Mouse (Mus musculus) adrenal gland, adult 8-10 months (tissue): Measurements from ENCODE around the gene Bri3. TPM values are rescaled to one million over a fixed set of nuclear protein-coding genes. Genes with fewer than 3 reads are reported as not detected.

ENCODE experiments used
- DNase-seq: peaks from one replicate; pipeline ENCODE4 v3.0.0; 2022
- total RNA-seq, 4 experiments: library from RNA; stranded (reverse); gene quantifications; 2 replicates each; pipeline ENCODE4 v1.2.4; 2022

The Bri3 gene
- total RNA-seq, 4 experiments from 2014 or later = 101 to 135 (median 118) TPM

DNA sequence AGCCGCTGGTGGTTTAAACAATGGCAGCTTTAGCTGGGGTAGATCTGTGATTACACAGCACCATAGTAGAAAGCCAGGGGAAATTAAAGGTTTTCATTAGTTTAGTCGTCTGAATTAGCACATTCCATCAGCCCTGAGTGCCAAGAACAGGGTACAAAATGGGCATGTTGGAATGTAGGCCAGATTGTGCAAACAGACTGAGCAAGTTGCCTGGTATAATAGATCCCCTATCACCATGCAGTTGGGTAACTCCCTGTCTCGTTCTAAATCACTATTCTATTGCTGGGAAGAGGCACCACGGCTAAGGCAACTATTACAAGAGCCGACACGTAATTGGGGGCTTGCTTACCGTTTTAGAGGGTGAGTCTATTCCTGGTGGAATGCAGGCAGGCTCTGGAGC, 9.5 kb upstream of the Bri3 start:
- no peak for DNase-seq

DNA sequence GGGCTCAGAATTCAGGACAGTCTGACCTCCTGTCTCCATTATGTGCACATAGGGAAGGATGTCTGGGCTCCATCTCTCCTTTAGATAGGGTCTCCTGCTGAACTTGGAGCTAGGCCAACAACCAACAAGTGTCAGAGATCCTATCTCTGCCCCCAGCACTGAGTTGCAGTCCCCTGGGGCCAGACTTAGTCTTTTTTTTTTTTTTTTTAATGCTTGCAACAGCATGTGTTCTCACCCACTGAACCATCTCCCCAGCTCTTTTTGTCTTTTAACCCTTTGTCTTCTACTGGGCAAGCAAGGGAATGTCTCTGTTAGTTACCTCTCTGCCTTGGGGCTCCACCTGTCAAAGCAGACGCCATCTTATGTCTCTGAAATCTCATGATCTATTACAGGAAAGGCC, 5.3 kb upstream of the Bri3 start:
- no peak for DNase-seq

DNA sequence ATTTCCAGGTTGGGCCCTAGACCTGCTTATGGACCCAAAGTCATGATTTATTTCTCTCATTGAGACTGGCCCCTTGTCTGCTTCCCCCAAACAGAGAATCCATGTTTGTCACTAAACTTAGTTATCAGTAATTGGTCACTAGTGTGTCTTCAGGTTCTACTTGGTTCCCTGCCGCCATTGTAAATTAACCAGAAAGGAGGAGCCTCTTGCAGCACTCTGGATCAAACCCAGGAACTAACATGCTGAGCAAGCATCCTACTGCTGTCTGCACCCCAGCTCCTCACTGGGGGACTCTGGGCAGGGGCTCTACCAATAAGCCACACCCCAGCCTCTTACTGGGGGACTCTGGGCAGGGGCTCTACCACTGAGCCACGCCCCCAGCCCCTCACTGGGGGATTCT, 1.4 kb downstream of the Bri3 start:
- no peak for DNase-seq

DNA sequence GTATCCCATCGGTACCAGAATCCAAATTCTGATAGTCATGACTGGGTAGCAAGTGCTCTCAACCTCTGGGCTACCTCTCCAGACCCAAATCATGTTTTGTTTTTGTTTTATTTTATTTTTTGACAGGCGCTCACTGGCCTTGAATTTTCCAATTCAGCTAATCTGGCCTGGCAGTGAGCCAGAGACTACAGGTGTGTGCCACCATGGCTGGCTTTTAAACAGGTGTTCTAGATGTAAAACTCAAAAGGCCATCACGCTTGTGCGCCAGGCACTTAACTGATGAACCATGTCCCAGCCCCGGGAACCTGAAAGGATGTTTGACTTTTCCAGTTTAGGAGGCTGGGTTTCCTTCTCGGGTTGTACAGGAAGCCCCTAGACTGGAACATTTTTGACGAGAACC, 2.4 kb downstream of the Bri3 start:
- no peak for DNase-seq

DNA sequence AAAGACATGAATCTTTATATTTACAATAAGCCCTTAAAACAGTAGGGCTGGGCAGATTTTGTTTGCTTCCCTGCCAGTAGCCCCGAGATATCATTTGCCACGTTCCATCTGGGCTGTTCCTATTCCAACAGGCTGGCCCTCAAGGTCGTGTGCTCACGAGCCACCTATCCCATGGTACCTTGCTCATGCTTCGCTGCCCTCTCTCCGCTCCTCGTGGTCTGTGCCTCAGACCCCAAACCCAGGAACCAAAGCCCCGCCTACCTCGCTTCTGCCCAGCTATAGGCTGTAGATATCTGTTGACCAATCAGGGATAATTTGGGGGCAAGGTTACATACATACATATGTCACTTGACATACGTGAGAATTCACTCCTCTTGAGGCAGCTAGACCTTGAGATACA, 3.1 kb downstream of the Bri3 start:
- no peak for DNase-seq

DNA sequence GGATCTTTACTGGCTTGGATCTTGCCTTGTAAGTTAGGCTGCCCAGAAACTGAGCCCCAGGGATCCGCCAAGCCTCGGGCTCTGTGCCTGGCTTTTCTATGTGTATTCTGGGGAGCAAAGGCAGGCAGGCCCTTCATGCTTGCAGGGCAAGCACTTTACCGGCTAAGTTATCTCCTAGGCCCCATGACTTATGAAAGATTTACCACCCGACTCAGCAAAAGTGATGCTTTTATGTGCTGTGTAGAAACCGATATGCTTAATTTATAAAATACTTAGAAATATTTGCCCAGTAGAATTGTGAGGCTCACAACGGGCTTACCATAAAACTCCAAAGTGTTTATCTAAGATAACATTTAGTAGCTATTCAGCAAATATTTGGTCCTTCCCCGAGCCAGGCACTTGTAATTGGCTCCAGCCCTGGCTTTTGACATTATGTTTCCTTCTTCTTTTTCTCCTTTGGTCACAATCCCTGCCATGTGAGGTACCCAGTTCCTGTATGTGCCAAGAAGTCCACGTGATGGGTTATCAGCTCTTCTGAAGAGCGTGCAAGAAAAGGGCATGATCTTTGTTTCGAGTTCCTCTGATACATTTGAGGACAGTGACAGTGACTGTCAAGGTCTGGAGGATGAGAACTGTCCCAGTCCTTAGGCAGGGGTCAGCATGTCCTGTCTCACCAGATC, 3.8 kb downstream of the Bri3 start:
- DNase-seq = peak; percentile 58

DNA sequence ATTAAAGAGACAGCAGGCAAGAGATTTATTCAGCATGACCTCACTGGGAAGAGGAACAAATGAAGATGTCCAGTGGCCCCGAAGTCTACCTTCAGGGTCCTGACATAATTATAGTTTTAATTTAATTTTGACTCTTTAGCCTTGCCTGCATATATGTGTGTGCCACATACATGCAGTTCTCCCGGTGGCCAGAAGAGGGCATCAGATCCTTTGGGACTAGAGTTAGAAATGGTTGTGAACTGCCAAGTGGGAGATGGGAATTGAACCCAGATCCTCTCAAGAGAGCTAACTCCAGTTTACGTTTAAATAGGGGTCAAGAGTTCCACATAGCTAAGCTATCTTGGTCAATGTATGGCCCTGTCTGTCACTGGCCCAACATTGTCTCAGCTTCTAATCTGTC, 5.6 kb downstream of the Bri3 start:
- DNase-seq = no peak

DNA sequence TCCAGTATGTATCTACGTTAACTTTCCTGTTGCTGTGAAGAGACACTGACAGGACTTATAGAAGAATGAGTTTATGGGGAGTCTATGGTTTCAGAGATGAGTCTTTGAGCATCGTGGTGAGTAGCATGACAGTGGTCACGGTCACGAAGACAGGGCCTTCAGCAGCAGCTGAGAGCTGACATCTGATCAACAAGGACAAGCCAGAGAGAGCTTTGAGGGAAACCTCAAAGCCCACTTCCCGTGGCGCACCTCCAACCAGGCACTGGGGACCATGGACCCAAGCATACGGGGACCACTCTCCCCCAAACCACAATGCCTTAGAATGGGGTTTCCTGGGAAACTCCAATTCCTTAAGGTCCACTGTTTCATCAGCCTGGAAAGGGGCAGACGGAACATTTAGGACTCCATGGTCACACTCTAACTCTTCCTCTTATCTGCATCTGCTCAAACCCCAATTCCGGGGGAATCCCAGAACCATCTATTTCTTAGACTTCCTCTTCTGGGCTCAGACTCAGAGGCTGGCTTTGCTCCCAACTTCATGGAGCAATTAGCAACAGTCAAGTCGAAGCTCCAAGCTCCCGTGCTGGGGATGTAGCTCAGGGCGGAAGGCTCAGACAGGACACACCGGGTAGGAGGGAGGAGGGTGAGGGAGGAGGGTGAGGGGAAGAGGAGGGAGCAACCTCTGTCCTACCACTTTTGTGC, 7.8 kb downstream of the Bri3 start:
- DNase-seq = no peak

DNA sequence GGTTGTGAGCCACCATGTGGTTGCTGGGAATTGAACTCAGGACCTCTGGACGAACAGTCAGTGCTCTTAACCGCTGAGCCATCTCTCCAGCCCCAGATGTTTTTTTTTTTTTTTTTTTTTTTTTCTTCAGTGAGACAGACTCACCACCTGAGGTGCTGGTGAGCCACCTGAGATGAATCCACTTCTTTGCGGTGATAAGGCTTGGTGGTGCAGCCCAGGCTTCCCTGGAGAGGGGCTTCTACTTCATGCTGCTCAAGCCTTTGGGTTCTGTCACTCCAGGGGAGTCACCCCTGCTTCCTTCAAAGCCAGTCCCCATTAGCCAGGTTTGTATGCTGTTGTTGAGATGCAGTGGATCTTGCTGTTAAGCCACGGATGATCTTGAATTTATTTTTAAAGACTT, 9.0 kb downstream of the Bri3 start:
- no peak for DNase-seq

DNA sequence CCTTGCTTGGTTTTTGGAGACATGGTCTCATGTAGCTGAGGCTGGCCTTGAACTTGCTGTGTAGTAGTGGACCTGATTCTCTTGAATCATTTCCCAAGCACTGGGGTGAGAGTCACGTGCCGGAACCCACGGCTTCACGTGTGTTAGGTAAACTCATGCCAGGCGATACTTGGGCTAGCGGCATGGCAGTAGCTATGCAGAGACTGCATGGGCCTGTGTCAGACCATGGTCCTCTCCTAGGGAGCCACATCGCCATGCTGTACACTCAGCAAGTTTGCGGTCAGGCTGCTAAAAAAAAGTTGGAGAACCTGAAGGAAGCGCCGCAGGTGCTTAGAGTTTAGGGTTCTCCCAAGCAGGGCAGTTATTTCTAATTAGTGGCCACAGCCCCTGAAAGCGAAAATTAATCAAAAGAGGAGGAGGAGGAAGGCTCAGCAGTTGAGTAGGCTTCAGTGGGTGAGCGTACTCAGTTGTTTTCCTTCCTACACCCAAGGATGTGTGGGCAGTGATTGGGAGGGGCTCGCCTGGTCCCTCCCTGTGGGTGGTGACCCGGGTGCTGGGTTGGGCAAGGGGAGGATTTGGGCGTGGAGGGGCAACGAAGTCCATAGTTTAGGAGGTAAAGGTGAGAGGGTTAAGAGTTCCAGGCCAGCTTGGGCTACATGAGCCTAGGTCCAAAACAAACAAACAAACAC, 10.0 kb downstream of the Bri3 start:
- peak; percentile 82 for DNase-seq

DNA sequence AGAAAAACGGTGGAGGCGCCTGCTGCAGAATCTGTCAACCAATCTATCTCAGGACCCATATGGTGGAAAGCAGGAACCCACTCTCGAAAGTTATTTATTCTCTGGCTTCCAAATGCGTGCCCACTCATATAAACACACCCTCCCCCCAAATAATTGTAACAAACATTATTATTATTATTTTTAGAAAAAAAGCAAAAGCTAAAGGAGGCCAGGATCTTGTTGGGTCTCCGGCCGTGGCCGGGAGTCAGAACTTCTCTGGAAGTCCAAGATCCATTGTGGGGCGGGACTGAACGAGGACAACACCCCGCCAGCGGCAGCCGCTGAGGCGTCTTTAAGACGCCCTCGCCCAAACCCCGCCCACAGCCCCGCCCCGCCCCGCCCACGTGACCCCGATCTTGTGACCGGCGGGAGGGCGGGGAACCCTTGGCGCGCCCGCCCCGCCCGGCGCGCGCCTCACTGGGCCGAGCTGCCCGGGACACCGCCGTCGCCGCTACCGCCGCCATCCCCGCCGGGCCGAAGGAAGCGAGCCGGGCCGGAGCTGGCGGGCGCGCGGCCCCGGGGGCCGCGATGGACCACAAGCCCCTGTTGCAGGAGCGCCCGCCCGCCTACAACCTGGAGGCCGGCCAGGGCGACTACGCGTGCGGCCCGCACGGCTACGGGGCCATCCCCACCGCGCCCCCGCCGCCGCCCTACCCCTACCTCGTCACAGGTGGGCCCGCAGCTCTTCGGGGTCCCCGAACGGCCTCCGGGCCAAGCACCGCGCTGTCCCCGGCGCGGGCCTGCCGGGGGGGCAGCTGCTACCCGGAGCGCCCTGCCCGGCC, 10.8 kb downstream of the Bri3 start:
- peak; percentile 85 for DNase-seq

DNA sequence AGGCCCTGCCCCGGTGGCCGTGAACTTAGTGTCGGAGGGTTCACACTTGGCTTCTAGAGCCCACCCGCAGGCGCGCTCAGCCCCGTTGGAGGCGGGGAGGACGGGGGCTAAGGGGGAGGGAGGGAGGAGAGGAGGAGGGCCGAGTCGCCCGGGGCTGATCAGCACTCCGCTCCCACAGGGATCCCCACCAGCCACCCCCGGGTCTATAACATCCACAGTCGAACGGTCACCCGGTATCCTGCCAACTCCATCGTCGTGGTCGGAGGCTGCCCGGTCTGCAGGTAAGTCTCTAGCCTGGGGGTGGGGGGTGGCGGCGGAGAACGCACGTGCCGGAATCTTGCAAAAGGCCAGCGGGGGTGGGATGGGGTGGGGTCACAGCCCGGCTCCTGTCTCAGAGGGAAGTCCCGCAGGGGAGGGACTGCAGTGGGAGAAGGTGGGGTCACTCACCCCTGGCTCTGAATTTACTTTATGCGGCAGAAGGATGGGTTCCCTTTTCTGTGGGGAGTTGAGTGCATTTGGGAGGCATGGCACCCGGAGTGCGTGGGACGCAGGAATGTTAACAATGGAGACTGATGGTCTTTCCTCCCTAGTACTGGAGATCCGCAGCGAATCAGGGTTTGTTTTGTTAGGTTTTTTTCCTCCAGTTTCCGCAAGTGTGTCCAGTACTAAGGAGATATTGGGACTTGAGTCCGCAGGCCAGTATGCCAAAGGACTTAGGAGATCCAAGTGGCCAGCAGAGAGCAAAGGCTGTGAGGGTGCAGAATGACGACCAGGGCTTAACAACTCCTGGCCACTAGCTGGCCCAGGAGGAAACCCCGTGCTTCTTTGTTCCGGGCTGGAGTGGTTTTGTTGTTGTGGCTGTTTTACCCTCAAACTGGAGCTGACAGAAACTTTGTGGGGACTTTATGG, 11.6 kb downstream of the Bri3 start:
- peak; percentile 51 for DNase-seq

DNA sequence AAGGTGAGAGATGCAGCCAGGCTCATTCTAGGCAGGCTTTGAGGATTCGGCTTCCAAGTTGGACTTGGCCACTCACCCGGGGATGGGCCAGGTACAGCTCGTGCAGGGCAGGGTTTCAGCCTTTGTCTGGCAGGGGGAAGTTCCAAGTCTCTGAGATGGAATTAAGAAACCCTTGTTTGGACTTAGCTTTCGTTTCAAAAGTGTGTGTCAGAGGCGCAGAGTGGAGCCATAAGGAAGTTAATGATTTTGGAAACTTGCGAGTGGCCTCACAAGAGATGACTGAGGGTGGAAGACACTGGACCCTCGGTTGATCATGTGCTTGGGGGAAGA, 12.3 kb downstream of the Bri3 start:
- DNase-seq = no peak

DNA sequence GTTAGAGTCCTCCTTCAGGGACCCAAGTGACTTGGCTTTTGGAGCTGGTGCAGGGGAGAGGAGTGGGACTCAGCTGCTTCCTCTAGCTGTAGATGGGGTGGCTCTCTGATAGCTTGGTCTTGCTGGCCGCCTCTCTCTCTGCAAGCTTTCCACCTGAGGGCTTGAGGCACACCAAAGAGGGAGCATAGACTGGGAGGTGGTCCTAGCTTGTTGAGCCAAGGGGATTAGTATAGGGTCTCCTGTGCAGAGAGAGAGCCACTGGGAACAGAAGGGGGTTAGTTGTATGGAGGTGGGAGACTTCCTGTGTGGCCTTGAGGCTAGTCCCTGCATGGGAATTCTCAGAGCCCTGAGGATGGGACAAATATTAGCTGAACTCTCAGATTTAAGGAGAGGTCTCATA, 12.7 kb downstream of the Bri3 start:
- no peak for DNase-seq

DNA sequence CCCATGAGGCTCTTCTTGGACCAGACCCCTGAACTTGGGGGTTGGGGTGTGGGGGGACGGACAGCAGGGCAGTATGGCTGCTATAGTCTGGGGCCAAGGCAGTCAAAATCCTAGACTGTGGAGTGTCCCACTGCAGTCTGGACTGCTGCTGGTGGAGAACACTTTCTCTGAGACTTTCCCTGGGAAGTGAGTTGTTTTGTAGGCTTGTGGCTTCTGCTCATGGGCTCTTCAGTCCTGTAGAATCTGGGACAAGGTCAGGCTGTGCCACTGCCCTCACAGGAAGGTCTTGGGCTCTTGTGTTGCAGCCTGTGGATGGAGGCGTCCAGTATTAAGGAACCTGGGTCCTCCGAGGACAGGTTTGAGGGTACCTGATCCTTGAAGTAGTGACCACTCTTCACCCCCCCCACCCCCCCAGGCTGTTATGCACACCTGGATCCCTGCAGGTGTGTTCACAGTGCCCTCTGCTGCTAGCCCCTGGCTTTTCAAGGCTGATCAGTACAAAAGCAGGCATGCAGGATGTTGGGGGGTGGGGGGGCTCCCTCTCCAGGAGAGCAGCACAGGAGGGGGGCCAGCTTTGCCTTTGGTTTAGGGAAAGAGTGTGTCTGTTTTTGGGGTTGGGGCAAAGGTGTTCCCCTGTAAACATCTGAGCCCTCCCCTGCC, 13.3 kb downstream of the Bri3 start:
- DNase-seq = no peak

DNA sequence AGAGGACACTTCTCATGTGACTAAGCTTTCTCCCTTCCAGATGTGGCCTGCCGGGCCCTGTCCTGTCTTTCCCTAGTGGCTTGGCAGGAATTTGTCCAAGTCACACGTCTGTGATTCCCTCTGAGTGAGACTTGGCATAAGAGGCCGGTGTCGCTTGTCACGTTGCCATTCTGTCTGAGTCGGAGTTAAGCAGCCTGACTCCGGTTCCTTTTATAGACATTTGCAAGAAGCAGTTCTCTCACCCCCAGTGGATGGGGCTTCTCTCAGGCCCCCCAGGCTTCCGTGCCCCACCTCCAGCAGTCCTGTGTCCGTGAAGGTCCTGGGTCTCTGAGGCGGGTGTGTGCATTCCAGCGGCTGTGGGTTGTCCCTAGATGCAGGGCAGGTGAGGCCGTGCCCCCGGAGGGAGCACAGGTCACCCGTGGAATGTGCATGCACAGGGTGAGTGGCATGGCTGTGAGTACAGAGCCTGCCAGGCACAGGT, 13.9 kb downstream of the Bri3 start:
- DNase-seq = peak; percentile 45

DNA sequence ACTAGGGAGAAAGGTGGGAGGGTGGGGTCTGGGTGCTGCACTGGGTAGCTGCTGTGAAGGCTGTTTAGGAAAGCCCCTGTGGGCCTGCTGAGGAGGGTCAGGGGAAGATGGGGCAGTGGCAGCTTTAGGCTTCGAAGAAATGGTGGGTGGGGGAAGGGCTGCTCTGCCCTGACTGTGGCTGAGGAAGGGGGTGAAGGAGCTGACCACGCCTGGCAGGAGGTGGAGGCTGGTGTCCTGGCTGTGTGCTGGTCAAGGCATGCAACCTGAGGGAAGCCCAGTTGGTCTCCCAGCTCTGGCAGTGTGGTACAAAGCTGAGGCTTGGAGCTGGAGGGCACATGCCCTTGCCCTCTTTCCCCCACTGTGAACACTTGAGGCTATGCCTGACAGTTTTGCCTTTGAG, 14.4 kb downstream of the Bri3 start:
- DNase-seq = no peak

DNA sequence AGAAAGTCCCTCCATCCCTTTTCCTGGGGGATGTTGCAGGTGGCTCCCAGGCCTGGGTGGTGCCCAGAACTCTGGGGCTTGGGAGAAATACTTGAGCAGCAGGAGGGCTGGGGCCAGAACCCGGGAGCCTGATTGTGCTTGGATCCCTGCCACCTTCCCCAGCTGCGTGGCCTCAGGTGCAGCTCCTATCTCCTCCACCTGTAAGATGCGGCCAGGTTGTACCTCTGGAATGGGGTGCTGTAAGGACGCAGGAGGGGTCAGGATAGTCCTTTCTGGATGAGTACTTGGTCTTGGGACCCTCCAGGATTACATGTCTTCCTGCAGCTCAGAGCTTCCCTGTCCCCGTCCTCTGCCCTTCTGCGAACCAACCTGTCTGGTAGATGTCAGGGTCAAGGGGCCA, 15.0 kb downstream of the Bri3 start:
- no peak for DNase-seq

DNA sequence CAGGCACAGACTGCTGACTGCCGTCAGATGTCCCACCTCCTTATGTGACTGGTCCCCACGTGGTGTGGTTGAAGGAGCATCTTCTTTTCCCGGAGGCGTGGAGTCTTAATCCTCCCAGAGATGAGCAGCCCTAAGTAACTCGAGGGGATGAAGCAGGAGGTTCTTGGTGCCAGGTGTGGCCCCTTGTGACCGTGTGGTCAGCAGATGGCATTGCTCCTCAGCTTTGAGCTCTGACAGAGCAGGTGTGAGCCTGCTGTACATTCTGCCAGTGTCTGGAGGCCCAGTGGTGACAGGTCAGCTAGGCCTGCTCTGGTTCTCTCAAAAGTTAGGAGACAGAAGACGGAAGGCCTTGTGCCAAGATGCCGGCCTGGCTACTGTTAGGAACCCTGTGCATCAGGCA, 16.2 kb downstream of the Bri3 start:
- no peak for DNase-seq

DNA sequence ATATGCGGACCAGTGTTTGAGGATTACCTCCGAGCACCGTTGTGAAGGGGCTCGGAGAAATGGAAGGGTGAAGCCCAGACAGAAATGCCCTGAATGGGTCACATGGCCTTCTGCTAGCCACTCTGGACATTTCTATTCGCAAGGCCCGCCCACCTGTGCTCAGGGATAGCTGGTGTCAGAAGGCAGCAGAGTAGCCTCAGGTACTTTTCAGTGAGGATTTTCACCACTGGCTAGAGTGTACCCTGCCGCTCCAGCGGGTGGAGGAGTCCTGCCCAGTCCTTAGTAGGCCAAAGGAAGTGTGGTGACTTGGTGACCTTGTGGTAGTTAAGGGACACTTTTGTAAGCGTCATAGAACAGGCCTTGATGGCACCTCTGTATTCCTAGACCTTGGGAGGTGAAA, 17.1 kb downstream of the Bri3 start:
- no peak for DNase-seq

DNA sequence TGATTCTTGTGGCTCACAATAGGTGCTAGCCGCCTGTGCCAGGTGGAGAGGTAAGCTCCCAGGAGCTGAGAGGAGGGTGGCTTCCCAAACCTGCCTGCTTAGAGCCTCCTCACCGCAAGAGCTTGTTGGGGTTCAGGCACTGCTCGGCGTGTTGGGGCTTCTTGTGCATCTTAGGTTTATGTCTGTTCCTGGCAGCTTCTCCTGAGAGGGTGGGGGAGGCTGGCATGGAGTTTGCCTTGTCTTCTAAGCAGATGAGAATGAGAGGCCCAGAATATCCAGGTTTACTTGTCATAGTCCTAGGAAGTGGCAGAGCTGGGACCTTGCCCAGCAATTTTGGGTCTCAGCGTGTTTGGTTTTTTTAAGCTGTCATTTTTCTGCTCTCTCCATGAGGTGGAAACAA, 17.6 kb downstream of the Bri3 start:
- DNase-seq = no peak
